Mouse (Mus musculus) megakaryocyte, adult 5-6 weeks (primary cell): ENCODE results near the gene Gm17455. TPM values are rescaled to one million over a fixed set of nuclear protein-coding genes. Genes with fewer than 3 reads are reported as not detected.

Experiments
- ATAC-seq: 2 replicates; pipeline ENCODE4 v1.8.0; 2016; ENCODE audit warnings: mild to moderate bottlenecking, inconsistent platforms; ENCODE audit not compliant: poor library complexity, severe bottlenecking
- total RNA-seq, 2 experiments: library from RNA; stranded (forward) in 1 of 2; stranded (reverse) in 1 of 2; fragments of 153-499, 151-499 nt in 1 of 2; fragments of 221-1000, 200-1000 nt in 1 of 2; gene quantifications; 2 replicates each; pipeline versions ENCODE4 v1.2.3 to v1.2.4; 2015 to 2017

Gm17455 gene
- 0.91 and 1.0 TPM in 2 replicates for total RNA-seq (2015)
- total RNA-seq (2017) = 0.20 TPM in 1 of 2 replicates, not detected in the other

DNA sequence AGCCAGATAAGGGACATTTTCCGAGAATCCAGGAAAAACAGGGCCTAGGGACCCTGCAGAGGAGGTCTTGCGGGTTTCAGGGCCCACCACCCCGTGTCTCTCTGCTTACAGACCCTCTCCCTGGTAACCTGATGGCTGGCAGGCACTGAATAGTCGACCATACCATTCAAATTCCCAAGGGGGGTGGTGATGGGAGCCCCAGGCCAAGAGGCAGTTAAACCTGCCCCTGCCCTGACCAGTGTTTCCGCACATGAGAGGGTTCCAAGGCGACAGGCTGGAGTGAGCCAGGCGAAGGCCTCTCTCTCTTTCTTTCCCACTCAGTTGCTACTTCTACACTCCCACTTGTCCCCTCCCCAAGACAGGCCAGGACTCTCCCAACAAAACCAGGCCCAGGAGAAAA, at the start of gene Gm17455:
Gm17455 (plus strand) TSS at position 278 of the 400 bp plus-strand sequence.
- ATAC-seq = no peak

DNA sequence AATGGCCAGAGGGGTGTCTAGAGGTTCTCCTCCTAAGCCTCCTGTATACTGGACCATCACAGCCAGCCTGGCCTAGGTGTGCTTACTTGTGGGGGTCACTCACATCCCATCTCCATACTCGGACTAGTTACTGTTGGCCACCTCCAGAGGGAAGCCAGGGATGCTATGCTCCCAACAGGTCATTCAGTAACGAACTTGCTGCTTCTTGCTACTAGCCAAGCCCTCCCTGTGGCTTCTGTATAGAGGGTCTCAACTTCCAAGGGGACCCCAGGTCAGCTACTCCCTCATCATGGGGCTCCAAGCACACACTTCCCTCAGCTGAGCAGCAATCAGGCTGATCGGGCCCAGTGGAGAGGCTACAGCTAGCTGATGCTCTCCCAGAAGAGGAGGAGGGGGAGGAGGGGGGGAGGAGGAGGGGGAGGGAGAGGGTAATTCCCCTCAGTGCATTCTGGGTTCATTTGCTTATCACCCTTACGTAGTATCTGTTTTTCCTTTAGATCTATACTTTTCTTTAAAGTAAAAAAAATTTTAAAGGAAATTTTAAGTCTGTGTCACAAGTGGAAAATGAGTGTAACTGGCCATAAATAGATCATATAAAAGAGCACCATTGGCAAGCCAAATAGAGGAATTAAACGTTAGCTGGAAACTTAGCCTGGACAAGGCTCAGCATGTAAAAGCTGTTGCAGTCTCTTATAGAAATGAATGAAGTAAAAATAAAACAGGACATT, 49.3 kb upstream of the Gm17455 start:
- no peak for ATAC-seq

DNA sequence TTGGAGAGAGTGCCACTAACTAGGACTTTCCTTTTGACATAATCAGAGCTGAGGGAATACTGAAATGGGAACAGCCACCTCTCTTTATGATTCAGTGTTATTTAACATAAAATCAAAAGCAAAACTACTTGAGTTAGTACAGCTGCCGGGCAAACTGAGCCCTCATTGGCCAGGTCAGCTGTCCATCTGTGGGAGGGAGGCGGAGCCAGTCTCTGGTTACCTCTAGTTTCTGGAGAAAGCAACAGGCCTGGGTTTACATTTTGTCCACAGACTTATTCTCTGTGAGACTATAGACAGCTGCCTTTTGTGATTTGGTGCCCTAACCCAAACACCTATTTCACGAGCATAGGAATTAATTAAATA, 48.7 kb upstream of the Gm17455 start:
- 0 out of 2 replicates have a peak, but pooled peaks have one; percentile 13 for ATAC-seq

DNA sequence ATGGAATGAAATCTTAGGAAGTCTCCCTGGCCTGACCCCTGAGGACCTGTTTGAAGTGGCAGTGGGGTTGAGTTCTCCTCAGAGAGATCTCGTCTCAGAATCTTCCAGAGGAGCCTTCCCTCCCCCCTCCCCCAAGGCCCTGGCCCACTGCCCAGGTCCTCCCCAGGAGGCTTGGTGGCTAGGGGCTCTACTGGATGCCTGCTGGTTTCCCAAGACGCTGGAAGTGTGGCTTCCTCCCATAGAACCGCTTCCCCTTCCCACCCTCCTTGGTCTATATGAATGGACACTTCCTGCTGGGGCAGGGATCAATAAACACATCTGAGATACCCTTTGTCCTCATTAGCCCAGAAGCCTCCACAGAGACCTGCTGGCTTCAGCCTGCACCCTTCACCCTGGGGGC, 48.3 kb upstream of the Gm17455 start:
- ATAC-seq = no peak

DNA sequence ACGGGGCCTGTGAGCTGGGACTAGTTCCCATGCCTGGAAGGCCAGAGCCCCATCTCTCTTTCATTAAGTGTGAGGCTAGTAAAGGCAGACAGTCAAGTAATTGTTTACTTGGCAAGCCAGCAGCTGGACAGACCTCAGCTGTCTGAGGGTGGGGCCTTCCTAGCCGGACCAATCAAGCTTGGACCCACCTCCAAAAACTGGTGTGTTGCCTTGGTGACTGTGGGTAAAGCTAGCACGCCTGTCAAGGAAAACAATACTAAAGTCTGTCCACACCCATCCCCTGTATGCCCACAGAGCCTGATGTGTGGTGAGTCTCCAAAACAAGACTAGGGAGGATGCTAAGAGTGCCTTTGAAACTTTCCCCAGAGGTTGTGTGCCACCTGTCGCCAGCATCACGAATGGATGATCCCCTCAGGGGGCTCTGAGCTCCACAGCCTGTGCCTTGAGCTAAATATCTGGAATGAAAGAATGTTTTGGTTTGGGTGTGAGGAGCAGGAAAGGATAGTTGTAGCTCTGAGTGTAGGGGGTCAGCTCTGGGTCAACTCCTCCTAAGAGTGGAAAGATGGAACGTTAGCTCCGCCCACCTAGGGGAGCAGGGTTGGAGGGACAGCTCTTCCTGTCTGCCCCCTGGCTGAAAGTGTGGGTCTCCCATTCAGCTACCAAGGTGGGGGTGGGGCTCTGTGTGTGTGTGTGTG, 47.6 kb upstream of the Gm17455 start:
- peak; percentile 33 for ATAC-seq

DNA sequence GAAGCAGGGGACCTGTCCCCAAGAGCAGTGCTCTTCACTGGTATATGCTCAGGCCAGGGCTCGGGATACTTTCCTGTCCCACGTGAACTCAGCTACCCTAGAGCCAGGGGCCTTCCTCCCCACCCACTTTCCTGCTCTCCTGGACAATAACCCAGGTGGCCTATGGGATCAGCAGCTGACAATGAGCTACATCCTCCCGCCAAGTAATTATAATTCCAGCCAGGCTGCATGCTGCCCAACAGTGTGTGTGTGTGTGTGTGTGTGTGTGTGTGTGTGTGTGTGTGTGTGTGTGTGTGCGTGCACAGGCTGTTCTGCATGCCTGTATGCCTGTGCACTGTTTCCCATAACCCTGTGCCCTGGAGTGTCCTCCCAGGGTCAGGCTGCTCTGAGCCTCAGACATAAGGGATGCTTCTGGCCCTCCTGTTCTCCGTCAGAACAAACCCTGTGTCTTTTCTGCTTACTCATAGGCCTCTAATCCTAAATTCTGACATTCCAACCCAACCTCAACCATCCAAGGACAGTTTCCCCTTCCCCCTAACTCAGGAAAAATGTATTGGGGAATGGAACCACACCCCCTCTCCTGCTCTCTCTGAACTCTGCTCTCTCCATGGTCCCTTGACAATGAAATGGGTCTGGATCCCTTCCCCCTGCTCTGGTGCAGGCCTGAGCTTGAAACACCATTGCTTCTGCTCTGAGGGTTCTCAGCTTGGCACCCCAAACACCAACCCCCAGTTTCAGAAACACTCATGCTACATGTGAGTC, 46.1 kb upstream of the Gm17455 start:
- ATAC-seq = no peak

DNA sequence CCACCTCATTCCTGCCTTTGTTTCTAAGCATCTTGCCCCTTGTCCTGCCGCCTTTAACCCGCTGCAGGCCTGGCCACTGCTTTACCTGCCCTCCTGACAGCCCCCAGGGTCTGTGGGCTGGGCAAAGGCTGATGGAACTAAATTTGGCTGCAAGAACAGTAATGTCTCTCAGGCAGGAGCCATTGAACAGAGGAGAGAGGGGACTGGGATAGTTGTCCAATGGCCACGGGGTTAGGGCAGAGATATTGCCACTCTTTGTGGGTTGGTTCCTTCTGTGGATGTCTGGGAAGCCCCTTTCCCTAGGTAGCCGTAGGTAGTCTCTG, 45.6 kb upstream of the Gm17455 start:
- ATAC-seq = no peak

DNA sequence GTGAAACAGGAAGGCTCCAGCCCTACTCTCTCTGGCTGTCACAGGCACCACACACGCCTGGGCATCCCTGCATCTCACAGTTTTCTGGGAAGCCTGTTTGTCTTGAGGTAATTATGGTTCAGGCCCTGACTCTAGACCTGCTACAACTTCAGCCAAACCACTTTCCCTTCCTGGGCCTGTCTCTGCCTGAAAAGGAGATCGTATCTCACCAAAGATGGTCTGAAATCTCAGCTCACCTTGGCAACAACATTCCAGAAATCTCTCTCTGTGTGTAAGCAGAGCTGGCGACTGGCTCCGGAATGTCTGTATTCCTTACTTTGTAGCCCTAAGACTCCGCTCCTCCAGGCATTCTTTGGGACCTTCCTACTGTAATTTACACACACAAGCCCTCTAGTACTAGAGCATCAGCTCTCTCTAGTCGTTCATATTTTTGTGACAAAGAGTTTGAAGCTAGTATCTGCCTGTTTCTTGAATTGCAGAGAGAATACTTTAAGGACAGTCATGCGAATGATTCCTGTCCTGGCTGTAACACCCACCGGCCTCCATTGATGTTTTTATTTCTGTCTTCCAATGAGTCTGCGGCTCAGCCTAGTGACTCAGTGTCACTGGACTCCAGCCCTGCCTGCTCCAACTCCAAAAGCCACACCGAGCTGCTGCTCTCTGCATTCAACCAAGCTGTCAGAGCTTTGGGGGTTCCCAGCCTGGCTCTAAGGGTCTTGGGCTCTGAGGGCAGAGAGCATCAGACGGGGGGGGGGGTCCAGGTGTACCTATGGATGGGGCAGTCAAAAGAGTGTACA, 44.4 kb upstream of the Gm17455 start:
- ATAC-seq = no peak

DNA sequence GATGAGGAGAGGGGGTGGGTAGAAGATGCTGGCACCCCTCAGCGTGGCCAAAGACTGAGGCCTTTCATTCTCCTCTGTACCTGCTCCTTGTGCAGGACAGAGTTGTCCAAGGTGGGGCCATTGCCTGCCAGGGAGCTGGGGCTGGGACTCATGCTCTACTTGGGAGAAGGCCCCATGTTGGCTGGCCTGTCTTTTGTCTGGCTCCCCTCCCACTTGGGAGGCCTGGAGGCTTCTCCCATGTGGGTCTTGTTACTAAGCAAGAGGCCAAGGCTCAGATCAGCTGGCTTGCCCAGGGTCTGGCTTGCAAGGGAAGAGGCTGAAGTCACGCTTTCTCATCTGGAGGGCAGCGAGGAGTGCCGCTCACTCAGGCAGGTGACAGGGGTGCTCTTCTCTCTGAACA, 42.1 kb upstream of the Gm17455 start:
- ATAC-seq = no peak

DNA sequence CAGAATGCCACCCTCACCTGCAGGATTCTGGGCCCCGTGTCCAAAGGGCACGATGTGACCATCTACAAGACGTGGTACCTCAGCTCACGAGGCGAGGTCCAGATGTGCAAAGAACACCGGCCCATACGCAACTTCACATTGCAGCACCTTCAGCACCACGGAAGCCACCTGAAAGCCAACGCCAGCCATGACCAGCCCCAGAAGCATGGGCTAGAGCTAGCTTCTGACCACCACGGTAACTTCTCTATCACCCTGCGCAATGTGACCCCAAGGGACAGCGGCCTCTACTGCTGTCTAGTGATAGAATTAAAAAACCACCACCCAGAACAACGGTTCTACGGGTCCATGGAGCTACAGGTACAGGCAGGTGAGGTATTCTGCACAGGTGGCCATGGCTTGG, 41.6 kb upstream of the Gm17455 start:
- no peak for ATAC-seq

DNA sequence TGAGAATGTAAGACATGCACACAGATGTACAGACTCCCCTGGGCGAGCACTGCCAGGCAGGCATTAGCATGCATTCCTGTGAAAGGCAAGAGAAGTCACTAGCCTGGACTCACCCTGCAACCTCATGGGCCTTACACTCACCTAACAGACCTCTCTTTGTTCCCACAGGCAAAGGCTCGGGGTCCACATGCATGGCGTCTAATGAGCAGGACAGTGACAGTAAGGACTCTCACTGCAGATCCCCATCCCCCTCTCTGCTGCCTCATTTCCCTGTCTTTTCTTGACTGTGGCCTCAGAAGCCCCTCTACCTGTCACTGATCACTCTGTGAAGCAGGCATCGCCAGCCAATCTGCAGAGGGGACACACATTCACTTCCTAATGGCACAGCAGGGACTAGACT, 40.8 kb upstream of the Gm17455 start:
- ATAC-seq = no peak

DNA sequence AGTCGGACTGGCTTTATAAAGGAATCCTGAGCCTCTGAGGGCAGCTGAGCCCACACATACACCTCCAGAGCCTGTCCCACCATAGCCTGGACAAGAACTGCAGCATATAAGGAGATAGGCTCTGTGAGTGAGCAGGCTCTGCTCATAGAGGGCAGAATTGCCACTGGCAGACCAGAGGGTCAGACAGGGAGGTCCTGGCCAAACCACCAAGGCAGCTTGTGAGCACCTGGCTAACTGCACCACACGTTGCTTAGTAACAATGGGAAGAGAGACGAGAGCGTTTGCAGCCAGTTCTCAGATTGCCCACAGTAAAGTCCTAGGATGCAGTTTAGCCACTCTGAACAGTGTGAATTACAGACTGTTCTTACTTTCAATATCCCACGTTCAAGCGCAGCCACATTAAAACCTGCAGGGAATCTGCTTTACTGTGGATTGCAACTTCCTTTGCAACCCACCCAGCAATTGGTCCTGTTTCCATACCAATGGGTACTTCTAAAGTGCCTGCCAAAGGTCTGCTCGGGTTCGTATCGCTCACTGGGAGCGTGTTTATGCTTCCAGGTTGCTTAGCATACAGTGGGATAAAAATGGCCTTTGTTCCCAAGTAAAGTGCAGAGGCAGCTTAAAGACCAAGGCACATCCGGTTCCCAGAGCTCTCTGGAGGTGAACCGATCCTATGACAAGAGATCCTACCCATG, 37.8 kb upstream of the Gm17455 start:
- ATAC-seq = no peak

DNA sequence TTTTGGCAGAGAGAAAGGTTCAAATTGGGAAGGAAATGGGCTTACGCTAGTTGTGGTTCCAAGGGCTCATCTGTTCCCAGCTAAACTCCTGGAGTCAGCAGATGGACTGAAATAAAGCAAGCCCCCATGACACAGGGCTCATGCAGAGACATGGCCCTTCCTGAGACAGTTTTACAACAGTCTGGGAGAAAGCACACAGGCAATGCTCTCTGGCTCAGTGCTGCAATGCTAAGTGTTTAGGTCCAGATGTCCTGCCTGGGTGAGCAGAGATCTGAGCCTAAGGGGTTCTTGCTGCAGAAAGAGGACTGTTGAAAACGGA, 37.3 kb upstream of the Gm17455 start:
- ATAC-seq = no peak

DNA sequence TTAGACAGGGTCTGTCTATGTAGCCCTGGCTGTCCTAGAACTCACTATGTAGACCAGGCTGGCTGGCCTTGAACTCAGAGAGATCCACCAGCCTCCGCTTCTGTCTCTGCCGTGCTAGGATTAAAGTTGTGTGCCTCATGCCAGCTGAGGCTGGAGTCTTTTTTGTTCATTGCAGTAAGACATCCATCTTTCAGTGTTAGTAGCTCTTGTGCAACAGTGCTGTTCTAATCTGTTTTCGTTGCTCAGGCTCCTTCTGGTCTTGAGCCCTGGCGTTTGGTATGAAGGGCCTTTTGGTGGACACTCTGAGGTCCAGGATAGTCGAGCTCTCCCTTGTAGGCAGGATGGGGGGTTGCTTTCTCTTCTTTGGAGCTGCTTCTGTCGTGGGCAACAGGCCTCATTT, 36.1 kb upstream of the Gm17455 start:
- no peak for ATAC-seq

DNA sequence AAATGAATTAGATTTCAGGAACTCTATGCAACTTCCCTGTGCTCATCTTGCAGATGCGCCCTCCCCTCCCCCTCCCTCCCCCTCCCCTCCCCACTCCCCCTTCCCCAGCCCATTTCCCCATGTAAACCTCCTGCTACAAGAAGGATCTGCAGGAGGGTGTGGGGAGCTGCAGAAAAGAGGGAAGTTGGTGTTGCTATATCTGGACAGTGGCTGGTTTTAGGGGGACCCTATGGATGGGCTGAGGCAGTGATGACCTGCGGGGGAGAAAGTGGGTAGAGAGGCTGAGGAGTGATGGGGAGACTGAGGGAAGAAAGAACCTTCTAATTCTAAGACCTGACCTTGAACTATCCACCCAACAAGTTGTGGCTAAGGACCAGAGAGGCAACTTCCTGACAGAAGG, 32.4 kb upstream of the Gm17455 start:
- ATAC-seq = peak; percentile 39

DNA sequence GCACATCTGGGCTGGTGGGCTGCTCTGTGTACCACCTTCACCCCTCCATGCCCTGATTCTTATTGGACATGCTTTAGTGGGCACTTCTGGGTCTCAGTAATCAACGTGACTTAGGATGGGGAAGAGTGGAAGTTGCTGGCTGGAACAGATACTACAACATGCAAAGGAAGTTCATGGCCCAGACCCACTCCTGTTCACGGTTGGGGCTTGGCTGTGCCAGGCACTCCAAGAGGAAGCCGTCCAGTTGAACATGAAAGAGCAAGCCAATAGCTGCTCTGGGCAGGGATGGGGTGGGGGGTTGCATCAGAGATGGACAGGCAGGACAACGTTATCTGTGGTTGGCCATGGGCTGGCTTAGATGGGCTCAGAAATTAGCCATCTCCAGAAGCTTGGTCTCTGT, 31.6 kb upstream of the Gm17455 start:
- ATAC-seq = no peak

DNA sequence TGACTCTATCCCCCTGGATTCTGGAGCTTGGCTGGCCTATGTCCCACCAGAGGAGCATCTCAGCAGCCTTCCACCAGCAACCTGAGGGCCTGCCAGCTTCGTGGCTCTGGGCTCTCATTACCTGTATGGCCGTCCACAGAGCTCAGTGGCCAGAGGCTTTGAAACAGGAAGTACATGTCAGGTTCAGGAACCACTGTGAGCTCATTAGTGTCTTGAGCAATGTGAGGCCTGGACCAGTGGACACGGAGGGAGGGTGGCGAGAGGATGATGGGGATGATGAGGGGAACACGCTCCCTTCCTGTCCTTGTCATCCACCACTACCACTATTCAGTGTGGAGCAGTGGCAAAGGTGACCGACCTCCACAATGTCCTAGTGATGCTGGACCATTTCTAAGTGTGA, 30.1 kb upstream of the Gm17455 start:
- peak; percentile 69 for ATAC-seq

DNA sequence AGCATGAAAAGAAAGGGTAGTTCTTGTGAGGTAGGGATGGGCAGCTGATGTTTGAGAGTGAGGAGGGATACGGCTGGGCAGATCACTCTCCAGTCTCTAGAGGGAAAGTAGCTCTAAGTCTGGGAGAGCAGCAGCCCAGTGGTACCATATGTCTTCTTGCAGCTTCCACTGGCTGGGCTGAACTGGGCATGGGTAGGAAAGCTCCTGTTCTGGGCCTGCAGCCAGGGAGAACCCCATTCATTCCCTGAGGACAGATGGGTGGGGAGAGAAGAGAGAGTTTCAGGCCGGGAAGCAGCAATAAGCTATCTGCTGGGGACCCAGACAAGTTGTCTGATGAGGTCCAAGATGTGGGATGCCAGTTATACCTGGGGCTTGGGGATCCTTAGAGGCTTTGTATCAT, 29.4 kb upstream of the Gm17455 start:
- ATAC-seq = no peak

DNA sequence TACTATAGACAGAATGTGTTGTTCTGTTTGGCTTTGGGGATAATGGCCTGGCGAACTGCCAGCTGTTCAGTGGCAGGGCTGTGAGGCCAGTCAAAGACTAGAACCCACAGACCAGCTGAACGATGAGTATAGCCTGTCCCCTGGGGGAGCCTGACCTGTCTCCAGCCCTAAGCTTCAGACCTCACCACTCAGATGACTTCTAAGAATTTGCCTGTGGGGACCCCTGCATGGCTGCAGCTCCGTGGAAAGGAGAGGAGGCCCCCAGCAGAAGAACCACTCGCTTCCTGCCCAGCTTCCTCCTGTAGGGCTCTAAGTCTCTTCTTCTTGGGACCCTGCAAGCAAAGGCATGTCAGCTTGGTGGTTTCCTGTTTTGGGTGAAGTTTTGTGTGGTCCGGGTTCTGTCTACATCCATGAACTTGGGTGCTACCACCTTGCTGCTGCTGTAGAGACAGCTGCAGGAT, 28.9 kb upstream of the Gm17455 start:
- no peak for ATAC-seq

DNA sequence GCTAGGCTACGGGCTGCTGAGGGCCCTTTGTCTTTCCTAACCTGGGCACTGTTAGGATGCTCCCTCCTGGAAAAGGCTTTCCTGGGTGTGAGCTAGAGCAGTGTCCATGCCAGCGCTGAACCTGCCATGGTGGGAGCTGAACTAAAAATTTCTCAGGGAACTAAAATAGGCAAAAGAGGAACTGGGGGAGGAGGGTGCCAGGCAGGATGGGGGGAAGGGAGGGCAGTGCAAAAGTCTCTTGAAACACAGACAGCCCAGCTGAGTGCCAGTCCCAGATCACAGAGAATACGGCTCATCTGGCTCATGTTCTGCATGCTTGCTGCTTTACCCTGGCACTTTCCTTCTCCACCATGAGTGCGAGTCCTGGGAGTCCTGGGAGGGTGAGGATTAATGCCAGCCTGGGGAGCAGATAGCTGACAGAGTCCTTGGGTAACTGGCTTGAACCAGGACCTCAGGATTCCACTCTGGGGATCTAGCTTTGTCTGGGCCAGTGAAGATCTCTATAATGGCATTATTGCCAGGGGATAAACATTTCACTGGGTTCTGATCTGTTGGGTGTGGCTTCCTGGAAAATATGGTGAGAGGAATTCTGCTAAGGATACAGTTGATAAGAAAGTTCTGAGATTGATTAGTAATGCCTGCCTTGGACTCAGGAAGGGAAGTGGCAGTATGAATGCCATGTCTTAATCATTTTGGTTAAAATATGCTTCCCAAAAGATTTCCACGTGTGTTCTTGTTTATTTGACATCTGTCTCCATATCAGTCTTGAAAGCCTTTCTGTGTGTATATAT, 27.7 kb upstream of the Gm17455 start:
- ATAC-seq = peak; percentile 23
